Mouse (Mus musculus): ENCODE measurements around the gene Col25a1. TPM values are rescaled to one million over a fixed set of nuclear protein-coding genes. Genes with fewer than 3 reads are reported as not detected.

Col25a1 gene
- total RNA-seq, 2 experiments from 2014 or later, result 57.8 to 62.6 TPM

Other genes starting within 250 kb of the Col25a1 start
- gene Casp6, start 230.1 kb upstream of the Col25a1 start, total RNA-seq (2021), result 1 to 10 TPM; 7.5 to 7.6 TPM
- gene Mcub, start 161.3 kb upstream of the Col25a1 start, total RNA-seq (2021), result 1 to 10 TPM; 4.7 to 5.9 TPM
- gene Sec24b, start 69.9 kb upstream of the Col25a1 start, total RNA-seq (2021), result 10 to 100 TPM; 59.4 to 60.7 TPM